Mouse (Mus musculus) testis, adult 2 months (tissue): ENCODE results near the gene Gm33543.

Source experiments
- CTCF ChIP-seq: fragments of 200-500 bp; IDR thresholded peaks from 2 replicates; pipeline ENCODE4 v1.5.1; 2012; ENCODE audit warnings: low read depth, mild to moderate bottlenecking, inconsistent platforms, low read length, moderate library complexity; ENCODE audit not compliant: control insufficient read depth, insufficient read depth, insufficient replicate concordance
- POLR2A ChIP-seq: fragments of 200-500 bp; IDR thresholded peaks from 2 replicates; pipeline ENCODE4 v1.6.1; 2012; ENCODE audit warnings: low read depth, mild to moderate bottlenecking, inconsistent platforms, low read length, moderate library complexity; ENCODE audit not compliant: control insufficient read depth

- TF ChIP-seq POLR2A: no peak
- TF ChIP-seq CTCF: no peak
These were observed 11.8 kb downstream of the Gm33543 start for GRCm38 (mm10) chr10:95830891-95831290.
